Mouse (Mus musculus) CH12.LX (cell line): Measurements from ENCODE around the gene Prmt1. TPM values are rescaled to one million over a fixed set of nuclear protein-coding genes. Genes with fewer than 3 reads are reported as not detected.

Experiments used
- DNase-seq: peaks from one replicate; pipeline ENCODE4 v3.0.0-alpha.2; 2013; ENCODE audit errors: extremely low read depth
- H3K27ac ChIP-seq: 2 replicates; pipeline ENCODE4 v1.5.1; 2012; ENCODE audit warnings: low read depth, mild to moderate bottlenecking, control low read depth, moderate library complexity; ENCODE audit not compliant: insufficient read depth
- H3K27me3 ChIP-seq: replicated peaks from 2 replicates; pipeline ENCODE3; 2012; ENCODE audit warnings: inconsistent platforms
- H3K36me3 ChIP-seq, 2 experiments: replicated peaks in 1 of 2; 2 replicates each; pipeline versions ENCODE3 to v1.6.1; 2012; ENCODE audit warnings: inconsistent platforms in 1 of 2, low read length in 1 of 2, mild to moderate bottlenecking in 1 of 2, mixed read lengths in 1 of 2, moderate library complexity in 1 of 2; ENCODE audit not compliant: control insufficient read depth in 1 of 2, insufficient read depth in 1 of 2
- H3K4me1 ChIP-seq, 2 experiments: 2 replicates each; pipeline ENCODE4 v1.6.1; 2012; ENCODE audit warnings: inconsistent platforms in 1 of 2, moderate library complexity in 1 of 2; ENCODE audit not compliant: insufficient read depth in 2 of 2, control insufficient read depth in 1 of 2
- H3K4me2 ChIP-seq: 2 replicates; pipeline ENCODE4 v1.6.1; 2012; ENCODE audit warnings: low read depth, mild to moderate bottlenecking, control low read depth; ENCODE audit not compliant: poor library complexity, insufficient read depth, severe bottlenecking
- H3K4me3 ChIP-seq, 3 experiments: fragments of 150-350 bp in 1 of 3; sonication (generic) in 1 of 3; replicated peaks in 1 of 3; 2 replicates each; pipeline versions ENCODE3 to v1.5.1; 2011 to 2012; ENCODE audit warnings: low read depth in 2 of 3, low read length in 2 of 3, mild to moderate bottlenecking in 2 of 3, moderate library complexity in 2 of 3, control low read depth in 1 of 3, improper control_type of control experiment in 1 of 3, inconsistent platforms in 1 of 3, mixed read lengths in 1 of 3; ENCODE audit not compliant: poor library complexity in 1 of 3
- H3K79me2 ChIP-seq: replicated peaks from 2 replicates; pipeline ENCODE4 v1.6.1; 2012; ENCODE audit warnings: mild to moderate bottlenecking, moderate library complexity; ENCODE audit not compliant: control insufficient read depth, poor library complexity, insufficient read depth, severe bottlenecking; ENCODE audit errors: extremely low read depth
- H3K9ac ChIP-seq: 2 replicates; pipeline ENCODE4 v1.6.1; 2012; ENCODE audit warnings: low read depth, mild to moderate bottlenecking, control low read depth, moderate library complexity; ENCODE audit not compliant: insufficient read depth
- H3K9me3 ChIP-seq: replicated peaks from 2 replicates; pipeline ENCODE3; 2012; ENCODE audit warnings: low read length, inconsistent platforms, mixed read lengths
- BHLHE40 ChIP-seq: IDR thresholded peaks from 2 replicates; pipeline ENCODE4 v1.6.1; 2011; ENCODE audit warnings: mild to moderate bottlenecking, low read depth, low read length, improper control_type of control experiment
- CHD1 ChIP-seq: IDR thresholded peaks from 2 replicates; pipeline ENCODE4 v1.6.1; 2012; ENCODE audit warnings: low read depth, low read length, improper control_type of control experiment, inconsistent platforms
- CTCF ChIP-seq, 2 experiments: IDR thresholded peaks in 1 of 2; conservative IDR thresholded peaks in 1 of 2; 2 replicates each; pipeline ENCODE4 v1.5.1; 2011 to 2012; ENCODE audit warnings: low read depth in 2 of 2, low read length in 2 of 2, improper control_type of control experiment in 1 of 2, inconsistent platforms in 1 of 2, mild to moderate bottlenecking in 1 of 2, moderate library complexity in 1 of 2
- E2F4 ChIP-seq: IDR thresholded peaks from 2 replicates; pipeline ENCODE4 v1.6.1; 2011; ENCODE audit warnings: low read depth, low read length, improper control_type of control experiment; ENCODE audit not compliant: insufficient replicate concordance
- ELF1 ChIP-seq: IDR thresholded peaks from 2 replicates; pipeline ENCODE4 v1.6.1; 2014; ENCODE audit warnings: low read depth, mild to moderate bottlenecking, inconsistent platforms, low read length, improper control_type of control experiment
- IRF4 ChIP-seq: IDR thresholded peaks from 2 replicates; pipeline ENCODE4 v1.6.1; 2014; ENCODE audit warnings: low read depth, mild to moderate bottlenecking, inconsistent platforms, low read length, improper control_type of control experiment
- JUND ChIP-seq: conservative IDR thresholded peaks from 2 replicates; pipeline ENCODE4 v1.6.1; 2011; ENCODE audit warnings: low read depth, low read length, improper control_type of control experiment
- KAT2A ChIP-seq: IDR thresholded peaks from 2 replicates; pipeline ENCODE4 v1.6.1; 2012; ENCODE audit warnings: low read length, improper control_type of control experiment, inconsistent platforms; ENCODE audit not compliant: insufficient replicate concordance
- MAFK ChIP-seq: IDR thresholded peaks from 2 replicates; pipeline ENCODE4 v1.6.1; 2011; ENCODE audit warnings: low read length, improper control_type of control experiment; ENCODE audit not compliant: insufficient replicate concordance
- MAX ChIP-seq: IDR thresholded peaks from 2 replicates; pipeline ENCODE4 v1.6.1; 2011; ENCODE audit warnings: low read length, improper control_type of control experiment
- MAZ ChIP-seq: IDR thresholded peaks from 2 replicates; pipeline ENCODE4 v1.6.1; 2012; ENCODE audit warnings: low read depth, mild to moderate bottlenecking, inconsistent platforms, low read length, improper control_type of control experiment, moderate library complexity
- MEF2A ChIP-seq: IDR thresholded peaks from 2 replicates; pipeline ENCODE4 v1.6.1; 2014; ENCODE audit warnings: low read depth, mild to moderate bottlenecking, inconsistent platforms, low read length, improper control_type of control experiment, borderline replicate concordance
- MXI1 ChIP-seq: IDR thresholded peaks from 2 replicates; pipeline ENCODE4 v1.6.1; 2011; ENCODE audit warnings: mild to moderate bottlenecking, low read depth, low read length, improper control_type of control experiment
- MYC ChIP-seq: IDR thresholded peaks from 2 replicates; pipeline ENCODE4 v1.6.1; 2011; ENCODE audit warnings: low read depth, mild to moderate bottlenecking, improper control_type of control experiment, low read length
- NELFE ChIP-seq: IDR thresholded peaks from 2 replicates; pipeline ENCODE4 v1.6.1; 2011; ENCODE audit warnings: low read depth, low read length, improper control_type of control experiment
- NRF1 ChIP-seq: IDR thresholded peaks from 2 replicates; pipeline ENCODE4 v1.6.1; 2014; ENCODE audit warnings: low read depth, mild to moderate bottlenecking, inconsistent platforms, low read length, improper control_type of control experiment, moderate library complexity
- PAX5 ChIP-seq: IDR thresholded peaks from 2 replicates; pipeline ENCODE4 v1.6.1; 2012; ENCODE audit warnings: low read length, inconsistent platforms, mixed read lengths
- POLR2AphosphoS2 ChIP-seq: IDR thresholded peaks from 2 replicates; pipeline ENCODE4 v1.6.1; 2011; ENCODE audit warnings: low read depth, low read length, improper control_type of control experiment
- RAD21 ChIP-seq: IDR thresholded peaks from 2 replicates; pipeline ENCODE4 v1.6.1; 2011; ENCODE audit warnings: low read depth, mild to moderate bottlenecking, low read length, improper control_type of control experiment, moderate library complexity
- RCOR1 ChIP-seq: conservative IDR thresholded peaks from 2 replicates; pipeline ENCODE4 v1.6.1; 2012; ENCODE audit warnings: low read depth, mild to moderate bottlenecking, inconsistent platforms, low read length, improper control_type of control experiment
- SIN3A ChIP-seq: IDR thresholded peaks from 2 replicates; pipeline ENCODE4 v1.6.1; 2012; ENCODE audit warnings: low read length, improper control_type of control experiment, inconsistent platforms
- SMC3 ChIP-seq: IDR thresholded peaks from 2 replicates; pipeline ENCODE4 v1.6.1; 2011; ENCODE audit warnings: low read depth, low read length, improper control_type of control experiment
- UBTF ChIP-seq: IDR thresholded peaks from 2 replicates; pipeline ENCODE4 v1.6.1; 2012; ENCODE audit warnings: low read depth, mild to moderate bottlenecking, inconsistent platforms, low read length, improper control_type of control experiment, moderate library complexity
- USF1 ChIP-seq: IDR thresholded peaks from 2 replicates; pipeline ENCODE4 v1.6.1; 2014; ENCODE audit warnings: low read depth, mild to moderate bottlenecking, inconsistent platforms, low read length, improper control_type of control experiment
- USF2 ChIP-seq: conservative IDR thresholded peaks from 2 replicates; pipeline ENCODE4 v1.6.1; 2011; ENCODE audit warnings: low read depth, low read length, improper control_type of control experiment
- ZC3H11A ChIP-seq: IDR thresholded peaks from 2 replicates; pipeline ENCODE4 v1.6.1; 2012; ENCODE audit warnings: low read depth, mild to moderate bottlenecking, inconsistent platforms, low read length, improper control_type of control experiment
- dilution Hi-C: fragments of 300-500 bp; cut with MboI; formaldehyde crosslinking; loops from 2 replicates; pipeline ENCODE4 v1.14.3; 2020; ENCODE audit warnings: low sequenced_read_pairs; ENCODE audit not compliant: extremely low pct_unique_long_range_greater_than_20kb, extremely low pct_ligation_motif_present
- in situ Hi-C: fragments of 300-500 bp; cut with MboI; formaldehyde crosslinking; loops from 3 replicates; pipeline ENCODE4 v1.14.3; 2019; ENCODE audit warnings: low sequenced_read_pairs, low pct_ligation_motif_present, low pct_unique_long_range_greater_than_20kb, mixed read lengths
- polyA plus RNA-seq: library from polyadenylated mRNA; unstranded; fragments of >175 nt; gene quantifications from 2 replicates; pipeline ENCODE4 v1.2.1, GENCODE M21; 2012; ENCODE audit warnings: low read depth; ENCODE audit not compliant: insufficient read length
- total RNA-seq, 2 experiments: library from RNA; depleted of rRNA; stranded (reverse); fragments of 300-350 nt in 1 of 2; fragments of >200 nt in 1 of 2; gene quantifications; 2 replicates each; pipeline ENCODE4 v1.2.3; 2012 to 2014

Gene Prmt1
- total and polyA plus RNA-seq, 3 experiments = 231 to 642 (median 340) TPM

GRCm38 (mm10) chr7:44998501-44998955 lies 12.2 kb upstream of the Prmt1 start, which contains the start of gene Bcl2l12:
Gene Bcl2l12 (minus strand): TSS chr7:44998712.
- TF ChIP-seq MXI1 (peak; percentile 39; the same call in 1 of the 2 replicates), SIN3A (no peak), MAZ (no peak), NRF1 (peak; percentile 34; the same call in 1 of the 2 replicates)
- Histone ChIP-seq H3K4me1 (peaks cover 3 to 28% of the 10 kb centered on the region in 2 experiments; a peak in 3 of 4 replicates), H3K27ac (peak within 1 kb of the TSS; percentile 82), H3K4me2 (peak within 1 kb of the TSS; percentile 88), H3K9ac (peak within 1 kb of the TSS; percentile 76), H3K27me3 (no peaks in the 10 kb centered on the region), H3K36me3 (peaks cover 43 to 66% of the 10 kb centered on the region in 2 experiments), H3K4me3 (peak within 1 kb of the TSS; percentile 67 to 96 (median 93)), H3K9me3 (no peaks in the 10 kb centered on the region), H3K79me2 (peaks cover 23% of the 10 kb centered on the region)
- dilution Hi-C loops (no loop called here), in situ Hi-C loops (no loop called here)
- no peak for DNase-seq

GRCm38 (mm10) chr7:44997940-44998428 lies 11.6 kb upstream of the Prmt1 start:
- Histone ChIP-seq H3K27me3 (no peaks in the 10 kb centered on the region), H3K9me3 (no peaks in the 10 kb centered on the region), H3K79me2 (peaks cover 23% of the 10 kb centered on the region), H3K36me3 (peaks cover 43 to 66% of the 10 kb centered on the region in 2 experiments), H3K9ac (peak overlapping the region; percentile 76), H3K4me2 (peak overlapping the region; percentile 88), H3K4me3 (peak overlapping the region; percentile 67 to 96 (median 93)), H3K27ac (peak overlapping the region; percentile 82), H3K4me1 (peaks cover 3 to 28% of the 10 kb centered on the region in 2 experiments; a peak in 3 of 4 replicates)
- peak; percentile 50 for DNase-seq
- dilution Hi-C loops = no loop called here
- in situ Hi-C loops = no loop called here
- TF ChIP-seq USF2 (no peak), MEF2A (no peak), PAX5 (no peak), JUND (no peak), KAT2A (0 out of 2 replicates have a peak, but pooled peaks have one; percentile 12), MAFK (no peak), RCOR1 (peak; percentile 58; the same call in 1 of the 2 replicates), MXI1 (peak; percentile 60), MYC (no peak), USF1 (no peak), POLR2AphosphoS2 (peak; percentile 71; the same call in 1 of the 2 replicates), RAD21 (no peak), ZC3H11A (no peak), E2F4 (no peak), BHLHE40 (no peak), MAX (peak; percentile 65), IRF4 (no peak), MAZ (no peak), ELF1 (no peak), SMC3 (no peak), CTCF (conservative IDR thresholded peaks at IDR 0.05 in 1 of 2, IDR thresholded peaks at IDR 0.05 in 1 of 2; ENCODE audit: low read depth in 2 of 2, low read length in 2 of 2) (no peak), NELFE (no peak), CHD1 (0 out of 2 replicates have a peak, but pooled peaks have one; percentile 51), UBTF (peak; percentile 21; the same call in 1 of the 2 replicates), SIN3A (peak; percentile 74; the same call in 1 of the 2 replicates)
